Mouse (Mus musculus) megakaryocyte, embryonic 14.5 days (primary cell): Measurements from ENCODE around the gene Pef1. TPM values are rescaled to one million over a fixed set of nuclear protein-coding genes. Genes with fewer than 3 reads are reported as not detected.

ENCODE experiments used
- H3K27me3 ChIP-seq: replicated peaks from 2 replicates; pipeline ENCODE3; 2012; ENCODE audit warnings: inconsistent platforms
- H3K36me3 ChIP-seq: replicated peaks from 2 replicates; pipeline ENCODE3; 2012; ENCODE audit warnings: low read length, inconsistent platforms, mixed read lengths
- H3K4me1 ChIP-seq: 2 replicates; pipeline ENCODE4 v1.6.1; 2012; ENCODE audit warnings: inconsistent platforms
- H3K4me3 ChIP-seq: replicated peaks from 2 replicates; pipeline ENCODE3; 2012; ENCODE audit warnings: moderate library complexity, mild to moderate bottlenecking, inconsistent platforms
- H3K9me3 ChIP-seq: 2 replicates; pipeline ENCODE4 v1.6.1; 2012; ENCODE audit warnings: inconsistent platforms
- FLI1 ChIP-seq: IDR thresholded peaks from 2 replicates; pipeline ENCODE4 v1.6.1; 2012; ENCODE audit warnings: low read length, inconsistent platforms, mixed read lengths
- GATA1 ChIP-seq: IDR thresholded peaks from 3 replicates; pipeline ENCODE4 v1.6.1; 2012; ENCODE audit warnings: mixed read lengths, low read length, inconsistent platforms, borderline replicate concordance
- polyA plus RNA-seq: library from polyadenylated mRNA; stranded (reverse); fragments of >175 nt; gene quantifications from 2 replicates; pipeline ENCODE4 v1.2.3, GENCODE M21; 2012; ENCODE audit warnings: low replicate concordance; ENCODE audit not compliant: insufficient read depth

Pef1 gene
- polyA plus RNA-seq, 1 experiment = 27.1 TPM

DNA sequence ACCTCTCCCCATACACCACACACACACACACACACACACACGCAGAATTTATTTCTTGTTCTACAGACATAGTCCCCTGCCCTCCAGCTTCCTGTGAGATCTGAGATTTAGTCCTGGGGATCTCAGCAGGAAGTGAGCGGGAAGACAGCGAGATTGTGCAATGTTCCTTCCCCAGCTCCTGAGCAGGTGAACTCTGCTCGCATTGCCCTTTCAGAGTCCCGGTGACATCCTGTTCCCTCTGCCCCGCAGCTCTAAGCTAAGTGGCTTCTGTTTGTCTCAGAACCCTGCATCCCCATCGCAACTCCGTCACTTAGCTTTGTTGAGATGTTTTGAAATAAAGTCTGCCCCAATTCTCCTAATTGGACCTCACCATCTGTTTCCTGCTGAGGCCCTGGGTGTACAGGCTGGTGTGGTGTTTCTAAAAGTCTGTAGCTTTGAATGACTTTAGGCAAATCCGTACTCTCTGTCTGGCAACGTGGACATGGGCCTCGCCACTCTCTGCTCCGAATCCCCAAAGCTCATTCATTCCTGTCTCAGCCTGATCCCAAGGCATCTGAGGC lies 54.5 kb downstream of the Pef1 start:
- Histone ChIP-seq H3K27me3 (peaks cover 75% of the 10 kb centered on the region), H3K4me3 (no peak overlapping the region), H3K36me3 (no peaks in the 10 kb centered on the region), H3K4me1 (peaks cover 7% of the 10 kb centered on the region; the same call in 1 of the 2 replicates), H3K9me3 (0 out of 2 replicates have a peak, but pooled peaks cover 5% of the 10 kb centered on the region)
- no peak for TF ChIP-seq GATA1
- TF ChIP-seq FLI1 = no peak

DNA sequence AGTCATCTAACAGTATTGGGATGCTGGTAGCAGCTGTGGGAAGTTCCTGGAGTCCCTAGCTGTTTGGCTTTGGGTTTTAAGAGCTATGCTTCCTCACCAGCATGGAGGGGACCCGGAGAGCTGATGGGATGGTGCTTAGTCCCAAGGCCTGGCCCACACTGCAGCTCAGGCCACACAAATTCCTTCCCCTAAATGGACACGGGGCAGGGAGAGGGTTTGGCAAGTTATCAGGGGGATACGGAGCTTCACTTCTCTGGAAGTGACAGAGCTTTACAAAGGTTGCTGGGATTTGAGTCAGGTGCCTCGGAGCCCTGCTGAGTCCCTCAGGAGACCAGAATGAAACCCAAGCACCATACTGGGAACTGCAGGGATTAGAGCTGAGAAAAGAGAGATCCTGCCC lies 59.0 kb downstream of the Pef1 start:
- peaks cover 87% of the 10 kb centered on the region for H3K27me3 ChIP-seq
- H3K36me3 ChIP-seq = no peaks in the 10 kb centered on the region
- no peak overlapping the region for H3K4me3 ChIP-seq
- H3K4me1 ChIP-seq = peaks cover 16% of the 10 kb centered on the region
- TF ChIP-seq FLI1 = no peak
- TF ChIP-seq GATA1 = no peak
- no peaks in the 10 kb centered on the region for H3K9me3 ChIP-seq

DNA sequence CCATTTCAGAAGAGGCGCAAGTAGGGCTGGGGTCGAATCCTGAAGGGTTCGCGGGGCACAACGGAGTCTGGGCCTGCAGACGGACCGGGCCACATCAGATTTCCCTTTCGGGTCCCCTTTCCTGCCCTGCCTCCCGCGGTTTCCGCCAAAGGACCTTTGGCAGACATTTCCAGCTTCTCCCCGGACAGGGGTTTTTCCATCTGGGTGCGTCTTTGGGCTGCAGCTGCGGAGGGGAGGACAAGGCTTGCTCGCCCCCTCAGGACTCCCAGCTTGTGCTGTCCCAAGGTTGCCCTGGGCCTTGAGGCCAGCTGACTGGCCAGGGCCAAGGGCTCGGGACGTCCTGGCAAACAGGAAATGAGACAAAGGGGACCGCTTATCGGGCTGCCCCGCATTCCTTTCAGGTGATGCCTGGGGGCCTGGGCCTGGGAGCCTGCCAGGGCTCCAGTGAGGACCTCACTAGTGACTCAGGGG lies 61.1 kb downstream of the Pef1 start:
- Histone ChIP-seq H3K9me3 (no peaks in the 10 kb centered on the region), H3K4me3 (no peak overlapping the region), H3K36me3 (no peaks in the 10 kb centered on the region), H3K4me1 (peaks cover 16% of the 10 kb centered on the region), H3K27me3 (peaks cover 88% of the 10 kb centered on the region)
- TF ChIP-seq FLI1 (no peak), GATA1 (no peak)

DNA sequence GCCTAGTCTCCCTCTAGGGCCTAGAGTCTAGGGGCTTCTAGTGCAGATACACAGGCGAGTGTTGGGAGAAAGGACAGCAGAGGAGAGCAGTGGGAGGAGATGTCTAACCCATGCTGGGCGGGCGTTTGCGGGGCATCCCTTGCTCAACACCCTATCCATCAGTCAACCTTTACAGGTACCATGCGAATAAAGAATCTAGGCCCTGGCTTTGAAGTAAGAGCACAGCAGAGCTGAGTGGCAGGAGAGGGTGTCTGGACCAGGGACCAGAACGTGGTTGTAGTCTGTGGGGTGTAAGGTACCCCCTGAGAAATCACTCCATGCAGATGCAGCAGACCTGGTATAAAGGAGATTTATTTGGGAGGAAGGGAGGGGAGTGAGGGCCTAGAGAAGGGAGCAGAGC lies 61.8 kb downstream of the Pef1 start:
- Histone ChIP-seq H3K4me3 (no peak overlapping the region), H3K27me3 (peaks cover 91% of the 10 kb centered on the region), H3K36me3 (no peaks in the 10 kb centered on the region), H3K4me1 (peaks cover 16% of the 10 kb centered on the region), H3K9me3 (no peaks in the 10 kb centered on the region)
- TF ChIP-seq FLI1 = no peak
- TF ChIP-seq GATA1 = no peak

DNA sequence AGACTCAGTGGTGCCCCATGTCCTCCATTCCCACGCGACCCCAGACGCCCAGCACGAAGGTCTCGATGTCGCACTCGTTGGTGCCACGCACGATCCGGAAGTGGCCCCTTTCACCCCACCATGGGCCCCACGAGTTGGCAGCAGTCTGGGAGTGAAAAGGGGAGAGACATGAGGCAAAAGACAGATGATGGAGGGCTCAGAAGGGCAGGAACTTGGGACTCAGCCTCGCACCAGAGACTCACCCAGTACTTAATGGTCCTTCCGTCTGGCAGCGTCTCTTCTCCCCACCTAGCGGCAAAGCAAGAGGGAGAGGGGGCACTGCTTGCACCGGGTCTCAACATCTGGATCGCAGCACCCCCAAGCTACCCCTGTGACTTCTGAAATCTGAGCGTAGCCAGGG lies 63.7 kb downstream of the Pef1 start:
- Histone ChIP-seq H3K9me3 (no peaks in the 10 kb centered on the region), H3K27me3 (peaks cover 92% of the 10 kb centered on the region), H3K4me3 (no peak overlapping the region), H3K4me1 (peaks cover 16% of the 10 kb centered on the region), H3K36me3 (no peaks in the 10 kb centered on the region)
- TF ChIP-seq FLI1 = no peak
- no peak for TF ChIP-seq GATA1

DNA sequence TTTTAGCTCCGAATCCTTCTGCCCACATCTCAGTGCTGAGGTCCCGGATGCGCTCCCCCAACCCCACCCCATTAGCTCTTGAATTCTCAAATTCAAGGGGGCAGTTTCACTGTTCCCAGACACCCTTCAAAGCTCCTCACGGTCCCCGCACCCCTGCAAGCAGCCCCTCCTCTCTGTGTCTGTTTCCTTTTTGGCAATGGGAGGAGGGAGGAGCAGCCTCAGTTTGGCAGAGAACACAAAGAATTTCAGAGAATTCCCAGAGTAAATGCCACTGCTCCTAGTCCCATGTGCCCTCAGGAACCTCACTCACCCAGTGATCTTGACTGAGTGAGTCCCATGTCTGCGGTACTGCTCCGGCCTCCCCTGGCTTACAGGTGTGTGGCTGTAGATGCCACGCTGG lies 64.2 kb downstream of the Pef1 start:
- Histone ChIP-seq H3K27me3 (peaks cover 93% of the 10 kb centered on the region), H3K4me1 (peaks cover 16% of the 10 kb centered on the region), H3K4me3 (no peak overlapping the region), H3K9me3 (no peaks in the 10 kb centered on the region), H3K36me3 (no peaks in the 10 kb centered on the region)
- no peak for TF ChIP-seq FLI1
- no peak for TF ChIP-seq GATA1

DNA sequence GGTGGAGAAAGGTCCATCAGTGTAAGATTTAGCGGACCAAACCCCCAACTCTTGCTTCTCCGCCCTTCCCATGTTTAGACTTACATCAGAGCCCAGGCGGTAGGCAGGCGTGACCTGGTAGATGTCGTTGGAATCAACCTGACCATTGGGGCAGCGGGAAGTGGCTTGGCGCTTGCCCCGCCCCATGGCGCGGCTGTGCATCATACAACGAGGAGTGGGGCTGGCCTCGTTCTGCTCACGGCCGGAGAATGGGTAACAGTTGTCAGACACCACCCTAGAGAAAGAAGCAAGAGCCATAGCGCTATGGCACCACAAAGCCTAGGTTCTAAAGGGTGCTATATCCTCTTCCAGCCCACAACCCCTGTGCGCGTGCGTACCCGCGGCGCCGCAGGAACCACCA lies 65.0 kb downstream of the Pef1 start:
- TF ChIP-seq GATA1 (no peak), FLI1 (no peak)
- Histone ChIP-seq H3K4me3 (no peak overlapping the region), H3K36me3 (no peaks in the 10 kb centered on the region), H3K9me3 (no peaks in the 10 kb centered on the region), H3K27me3 (peaks cover 93% of the 10 kb centered on the region), H3K4me1 (peaks cover 16% of the 10 kb centered on the region)

DNA sequence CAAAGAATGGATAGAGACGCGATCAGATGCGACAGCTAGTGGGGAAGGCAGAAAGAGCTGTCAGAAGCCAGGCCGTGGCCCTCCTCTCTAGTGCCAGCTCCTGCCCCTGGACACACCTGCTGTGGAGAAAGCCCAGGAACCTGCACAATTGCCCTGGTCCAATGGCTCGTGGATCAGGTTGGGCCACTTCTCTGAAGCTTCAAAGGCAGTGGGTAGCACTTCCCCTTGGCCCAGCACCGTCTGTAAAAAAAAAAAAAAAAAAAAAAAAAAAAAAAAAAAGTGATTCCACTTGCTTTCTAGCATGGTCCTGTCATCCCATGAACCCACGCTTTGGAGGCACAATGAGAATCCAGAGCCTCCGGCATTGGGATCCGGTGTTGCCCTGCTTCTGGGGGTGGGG lies 65.5 kb downstream of the Pef1 start:
- Histone ChIP-seq H3K4me1 (peaks cover 16% of the 10 kb centered on the region), H3K9me3 (no peaks in the 10 kb centered on the region), H3K36me3 (no peaks in the 10 kb centered on the region), H3K4me3 (no peak overlapping the region), H3K27me3 (peaks cover 93% of the 10 kb centered on the region)
- TF ChIP-seq FLI1 (no peak), GATA1 (no peak)

DNA sequence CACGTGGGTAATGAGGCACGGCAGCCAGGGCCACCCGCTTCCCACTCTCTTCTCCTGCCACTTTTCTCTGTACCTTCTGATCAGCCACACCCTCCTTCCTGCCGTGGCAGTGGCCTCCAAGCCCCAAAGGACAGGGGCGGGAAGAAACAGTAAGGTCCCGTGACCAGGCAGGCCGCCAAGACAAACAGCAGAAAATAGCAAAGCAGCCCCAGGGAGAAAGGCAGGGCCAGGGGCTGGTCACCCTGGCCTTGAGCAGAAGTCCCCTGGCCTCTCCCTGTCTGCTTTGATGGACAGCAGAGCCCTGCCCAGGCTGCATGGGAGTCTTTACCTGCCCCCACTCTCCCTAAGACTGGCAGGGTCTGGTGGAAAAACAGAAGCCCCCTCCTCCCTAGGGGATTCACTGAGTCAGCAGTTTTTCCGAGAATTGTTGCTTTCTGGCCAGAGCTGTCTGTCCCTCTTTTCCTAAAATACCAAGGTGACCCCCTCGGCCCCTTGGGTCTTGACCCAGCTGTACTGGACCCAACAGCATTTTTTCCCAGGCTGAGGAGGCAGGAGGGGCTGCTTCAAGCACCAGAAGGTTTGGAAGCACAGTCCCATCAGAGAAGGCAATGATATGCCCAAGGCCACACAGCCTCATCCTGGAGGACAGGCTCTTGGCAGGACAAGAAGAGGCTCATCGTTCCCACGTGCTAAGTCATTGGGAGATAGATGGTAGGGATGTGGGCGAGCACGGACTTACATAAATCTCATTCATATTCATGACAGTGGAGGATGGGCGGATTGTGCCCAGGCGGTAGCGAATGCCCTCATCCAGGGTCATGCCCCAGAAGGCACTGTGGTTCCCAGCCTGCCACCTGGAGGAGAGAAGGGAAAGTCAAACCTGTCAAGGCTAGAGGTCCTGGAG lies 66.2 kb downstream of the Pef1 start:
- no peaks in the 10 kb centered on the region for H3K36me3 ChIP-seq
- peak overlapping the region; percentile 9 for H3K4me3 ChIP-seq
- no peaks in the 10 kb centered on the region for H3K9me3 ChIP-seq
- TF ChIP-seq GATA1 (no peak), FLI1 (no peak)
- peaks cover 10% of the 10 kb centered on the region for H3K4me1 ChIP-seq
- peaks cover 92% of the 10 kb centered on the region for H3K27me3 ChIP-seq

DNA sequence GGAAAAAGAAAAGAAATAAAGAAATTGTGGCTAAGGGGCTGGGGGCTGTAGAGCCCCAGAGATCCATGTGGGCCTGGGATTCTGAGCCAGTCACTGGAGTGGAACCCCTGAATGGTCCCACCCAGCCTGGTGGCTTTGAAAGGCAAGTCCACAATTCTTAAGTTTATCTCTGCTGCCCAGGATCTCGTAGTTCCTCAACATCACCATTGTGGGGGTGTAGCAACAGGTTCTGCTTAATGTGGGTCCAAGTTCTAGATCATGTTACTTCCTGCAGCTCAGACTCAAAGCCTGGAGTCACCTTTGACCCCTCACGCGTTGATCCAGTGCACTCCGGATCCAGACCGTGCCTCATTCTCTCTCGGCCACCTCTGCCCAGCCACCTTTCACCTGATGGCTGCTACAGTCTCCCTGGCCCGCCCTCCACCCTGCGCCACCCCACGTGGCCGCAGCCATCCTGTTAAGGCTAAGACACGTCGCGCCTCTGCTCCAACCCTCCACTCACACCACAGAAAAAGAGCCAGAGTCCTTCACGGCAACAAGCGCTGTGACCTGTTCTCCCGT lies 67.1 kb downstream of the Pef1 start:
- peaks cover 92% of the 10 kb centered on the region for H3K27me3 ChIP-seq
- H3K4me3 ChIP-seq = no peak overlapping the region
- no peaks in the 10 kb centered on the region for H3K36me3 ChIP-seq
- no peak for TF ChIP-seq FLI1
- TF ChIP-seq GATA1 = no peak
- peaks cover 9% of the 10 kb centered on the region; the same call in 1 of the 2 replicates for H3K4me1 ChIP-seq
- no peaks in the 10 kb centered on the region for H3K9me3 ChIP-seq
